Mouse (Mus musculus) kidney, postnatal 0 days (tissue): ENCODE data around the gene Nfic. TPM values are rescaled to one million over a fixed set of nuclear protein-coding genes. Genes with fewer than 3 reads are reported as not detected.
A peak's percentile ranks its signal among the peaks of the same experiment; 100 is the strongest.

Source experiments
- ATAC-seq: fragments of 200-750 bp; cut with Nextera tagmentation; replicated peaks from 2 replicates; pipeline ENCODE4 v1.8.0; 2017; ENCODE audit warnings: low read depth, moderate number of reproducible peaks, moderate TSS enrichment, moderate library complexity; ENCODE audit not compliant: low FRiP score
- DNase-seq: peaks from one replicate; pipeline ENCODE4 v3.0.0-alpha.2; 2016; ENCODE audit warnings: low spot score
- H3K27ac ChIP-seq: fragments of 300-500 bp; sonication (generic); 2 replicates; pipeline ENCODE4 v1.5.1; 2014; ENCODE audit warnings: mild to moderate bottlenecking
- H3K27me3 ChIP-seq: fragments of 300-500 bp; sonication (generic); 2 replicates; pipeline ENCODE4 v1.6.1; 2014; ENCODE audit warnings: low read length, mixed read lengths; ENCODE audit not compliant: insufficient read depth
- H3K36me3 ChIP-seq: fragments of 300-500 bp; sonication (generic); 2 replicates; pipeline ENCODE4 v1.6.1; 2014; ENCODE audit warnings: low read length, mixed read lengths; ENCODE audit not compliant: insufficient read depth
- H3K4me1 ChIP-seq: fragments of 300-500 bp; sonication (generic); replicated peaks from 2 replicates; pipeline ENCODE4 v1.6.1; 2014; ENCODE audit warnings: antibody characterized with exemption, low read length, mixed read lengths; ENCODE audit not compliant: insufficient read depth
- H3K4me2 ChIP-seq: fragments of 300-500 bp; sonication (generic); 2 replicates; pipeline ENCODE4 v1.6.1; 2014; ENCODE audit warnings: mild to moderate bottlenecking, low read length, moderate library complexity, mixed read lengths
- H3K4me3 ChIP-seq: fragments of 300-500 bp; sonication (generic); replicated peaks from 2 replicates; pipeline ENCODE4 v1.5.1; 2014; ENCODE audit warnings: low read depth, low read length
- H3K9ac ChIP-seq: fragments of 300-500 bp; sonication (generic); 2 replicates; pipeline ENCODE4 v1.6.1; 2014; ENCODE audit warnings: low read depth, low read length
- H3K9me3 ChIP-seq: fragments of 300-500 bp; sonication (generic); replicated peaks from 2 replicates; pipeline ENCODE4 v1.6.1; 2016; ENCODE audit warnings: low read length, inconsistent platforms, mixed read lengths
- CTCF ChIP-seq: IDR thresholded peaks from 2 replicates; pipeline ENCODE4 v1.5.1; 2016; ENCODE audit warnings: antibody characterized with exemption, low read depth, mild to moderate bottlenecking, moderate library complexity
- WGBS: fragments of 180-500 bp; shearing (Covaris S2); extraction: QIAGEN DNeasy Blood & Tissue Kit; methylation state at CpG from one replicate; pipeline ENCODE4 v1.1.7; 2014; 5-methylcytosine and 5-hydroxymethylcytosine counted together
- polyA plus RNA-seq: library from polyadenylated mRNA; unstranded; fragments of >200 nt; fragmentation: Nextera tagmentation; extraction: Ambion mirVana; gene quantifications from 2 replicates; pipeline ENCODE4 v1.2.1, GENCODE M21; 2015

The Nfic gene
- polyA plus RNA-seq, 1 experiment from 2014 or later, result 62.3 TPM

GRCm38 (mm10) chr10:81395127-81395526 lies 60.3 kb downstream of the Nfic start:
- DNase-seq, result peak; percentile 76
- peaks cover 15% of the 10 kb centered on the region for H3K36me3 ChIP-seq
- H3K27ac ChIP-seq, result no peak overlapping the region
- no peak overlapping the region for H3K4me3 ChIP-seq
- peak; percentile 95 for TF ChIP-seq CTCF
- ATAC-seq, result no peak
- H3K9ac ChIP-seq, result no peak overlapping the region
- peaks cover 9% of the 10 kb centered on the region for H3K4me1 ChIP-seq
- H3K9me3 ChIP-seq, result no peaks in the 10 kb centered on the region
- no peaks in the 10 kb centered on the region for H3K27me3 ChIP-seq
- 20% methylated on average over 5 of the region's 5 CpGs for WGBS
- no peak overlapping the region for H3K4me2 ChIP-seq

DNA sequence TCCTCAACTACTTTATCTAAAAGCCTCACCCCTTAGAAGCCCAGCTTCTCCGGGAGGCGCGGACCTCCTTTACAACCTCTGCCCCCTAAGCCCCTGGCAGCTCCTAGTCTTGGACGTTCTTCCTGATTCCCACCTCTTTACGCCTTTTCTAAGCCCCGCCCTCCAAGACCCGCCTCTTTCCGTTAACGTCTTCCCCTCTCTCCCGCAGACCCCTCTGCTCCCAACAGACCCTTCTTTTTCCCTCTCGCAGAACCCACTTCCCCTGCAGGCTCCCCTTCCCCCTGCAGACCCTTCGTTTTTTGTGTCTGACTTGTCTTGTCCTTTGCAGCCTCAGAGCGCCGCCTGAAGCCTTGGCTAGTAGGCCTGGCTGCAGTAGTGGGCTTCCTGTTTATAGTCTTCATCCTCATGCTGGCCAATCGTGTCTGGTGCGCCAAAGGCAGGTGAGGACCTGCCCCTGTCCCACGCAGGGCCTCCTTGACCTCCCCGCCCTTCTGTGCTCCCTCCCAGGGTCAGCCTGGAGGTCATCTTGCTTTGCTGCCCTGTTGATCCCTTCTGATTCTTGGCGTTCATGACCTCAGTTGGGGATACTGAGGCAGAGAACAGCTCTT lies 61.9 kb downstream of the Nfic start:
- Histone ChIP-seq H3K9ac (peak overlapping the region; percentile 42), H3K4me1 (peaks cover 16% of the 10 kb centered on the region), H3K36me3 (0 out of 2 replicates have a peak, but pooled peaks cover 3% of the 10 kb centered on the region), H3K27me3 (no peaks in the 10 kb centered on the region), H3K27ac (peak overlapping the region; percentile 72), H3K4me2 (peak overlapping the region; percentile 64), H3K4me3 (peak overlapping the region; percentile 21), H3K9me3 (no peaks in the 10 kb centered on the region)
- no peak for TF ChIP-seq CTCF
- 7% methylated on average over 19 of the region's 19 CpGs for WGBS
- DNase-seq (peak; percentile 62), ATAC-seq (no peak)

DNA sequence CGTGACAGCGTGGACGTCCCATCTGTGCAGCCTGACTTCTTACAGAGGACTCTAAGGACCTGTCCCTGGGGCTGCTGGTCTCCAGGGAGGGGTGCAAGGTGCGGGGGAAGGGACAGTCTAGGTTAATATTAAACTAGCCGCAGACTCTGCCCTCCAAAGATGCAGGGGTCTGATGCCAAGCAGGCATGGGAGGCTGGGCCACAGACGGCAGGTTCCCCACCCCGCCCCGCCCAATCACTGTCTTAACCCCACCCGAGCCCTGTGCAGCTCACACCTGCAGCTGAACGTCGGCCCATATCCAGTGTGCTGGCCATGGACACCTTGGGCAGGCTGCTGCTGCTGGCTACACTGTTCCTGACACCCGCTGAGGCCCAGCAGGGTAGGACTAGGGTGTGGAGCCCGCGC lies 62.7 kb downstream of the Nfic start, which contains the start of gene Smim24:
Smim24 (plus strand) TSS at position 271 of the 405 bp plus-strand sequence.
- DNase-seq, result no peak
- Histone ChIP-seq H3K27ac (peak within 1 kb of the TSS; percentile 72), H3K9me3 (no peaks in the 10 kb centered on the region), H3K4me2 (peak within 1 kb of the TSS; percentile 64), H3K4me1 (peaks cover 16% of the 10 kb centered on the region), H3K27me3 (no peaks in the 10 kb centered on the region), H3K4me3 (peak within 1 kb of the TSS; percentile 21), H3K9ac (peak within 1 kb of the TSS; percentile 42), H3K36me3 (peaks cover 5% of the 10 kb centered on the region; the same call in 1 of the 2 replicates)
- no peak for TF ChIP-seq CTCF
- WGBS, result 54% methylated on average over 14 of the region's 14 CpGs
- ATAC-seq, result peak; percentile 60

- Histone ChIP-seq H3K4me2 (no peak overlapping the region), H3K27ac (no peak overlapping the region)
Measured at GRCm38 (mm10) chr10:81392270-81392669, 63.2 kb downstream of the Nfic start.

DNA sequence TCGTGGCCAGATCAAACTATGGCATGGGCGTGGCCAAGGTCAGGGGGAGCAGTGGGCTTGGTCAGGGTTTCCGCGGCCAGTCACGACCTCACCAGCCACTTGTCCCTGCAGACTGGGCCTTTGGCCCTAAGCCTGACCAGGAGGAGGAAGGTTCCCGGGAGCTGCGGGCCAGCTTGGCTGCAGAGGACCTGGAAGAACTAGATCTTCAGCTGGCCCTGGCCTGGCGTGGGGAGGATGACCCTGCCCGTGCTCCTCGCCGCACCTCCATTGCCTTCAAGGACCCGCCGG lies 64.8 kb downstream of the Nfic start:
- H3K27me3 ChIP-seq, result no peaks in the 10 kb centered on the region
- WGBS, result 88% methylated on average over 13 of the region's 13 CpGs

More at GRCm38 (mm10) chr10:81392270-81392669, 63.2 kb downstream of the Nfic start:
- H3K27me3 ChIP-seq, result no peaks in the 10 kb centered on the region
- 81% methylated on average over 6 of the region's 6 CpGs for WGBS
- H3K9me3 ChIP-seq, result no peaks in the 10 kb centered on the region
- H3K9ac ChIP-seq, result no peak overlapping the region
- H3K36me3 ChIP-seq, result peaks cover 10% of the 10 kb centered on the region; the same call in 1 of the 2 replicates
- peaks cover 16% of the 10 kb centered on the region for H3K4me1 ChIP-seq
- no peak for TF ChIP-seq CTCF
- ATAC-seq (no peak), DNase-seq (no peak)
- no peak overlapping the region for H3K4me3 ChIP-seq

DNA sequence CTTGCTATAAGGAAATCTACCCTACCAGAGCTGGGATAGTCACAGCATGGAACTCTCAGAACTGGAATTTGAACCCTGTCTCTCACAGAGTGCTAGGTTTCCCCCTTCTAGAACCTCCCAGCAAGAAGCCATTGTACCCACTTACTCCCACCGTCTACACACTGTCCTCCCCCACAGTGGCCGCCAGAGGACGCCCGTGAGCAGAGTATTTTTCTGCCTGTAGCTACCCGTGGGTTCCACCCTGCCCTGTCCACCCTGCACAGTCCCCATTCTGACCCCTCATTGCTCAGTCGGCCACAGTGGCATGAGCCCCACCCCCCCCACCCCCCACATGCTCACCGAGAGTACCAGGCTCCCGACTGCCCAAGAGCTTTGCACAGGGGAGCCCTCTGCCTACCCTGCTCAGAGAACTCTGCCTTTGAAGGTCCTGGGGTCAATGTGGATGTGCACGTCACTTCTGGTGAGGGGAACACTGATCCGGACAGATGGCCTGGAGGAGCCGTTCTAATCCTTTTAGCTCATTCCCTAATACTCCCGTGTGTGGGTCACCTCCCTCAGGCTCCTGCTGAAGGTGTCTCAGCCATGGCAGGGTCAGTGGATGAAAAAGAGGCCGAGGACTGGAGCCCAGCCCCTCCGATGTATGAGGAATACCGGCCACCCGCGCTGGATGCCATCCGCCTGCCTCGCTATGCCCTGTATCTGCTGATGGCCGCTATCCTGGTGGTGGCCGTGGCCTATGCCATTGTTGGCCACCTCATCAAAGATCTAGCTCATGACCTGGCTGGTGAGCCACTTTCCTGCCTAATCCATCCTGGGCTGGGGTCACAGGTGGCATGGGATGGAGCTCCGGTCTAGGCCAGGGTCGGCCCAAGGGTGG lies 65.4 kb downstream of the Nfic start:
- no peak overlapping the region for H3K9ac ChIP-seq
- ATAC-seq, result 0 out of 2 replicates have a peak, but pooled peaks have one; percentile 26

More for the DNA sequence above, 64.8 kb downstream of the Nfic start:
- H3K36me3 ChIP-seq, result peaks cover 20% of the 10 kb centered on the region; the same call in 1 of the 2 replicates
- no peak overlapping the region for H3K4me2 ChIP-seq
- H3K4me3 ChIP-seq, result no peak overlapping the region
- no peak for TF ChIP-seq CTCF
- DNase-seq (no peak), ATAC-seq (no peak)
- no peak overlapping the region for H3K9ac ChIP-seq
- H3K27ac ChIP-seq, result no peak overlapping the region
- H3K4me1 ChIP-seq, result peaks cover 20% of the 10 kb centered on the region
- H3K9me3 ChIP-seq, result no peaks in the 10 kb centered on the region

More for the DNA sequence above, 65.4 kb downstream of the Nfic start:
- Histone ChIP-seq H3K4me2 (no peak overlapping the region), H3K27ac (0 out of 2 replicates have a peak overlapping the region, but pooled peaks have one; percentile 6), H3K4me3 (no peak overlapping the region), H3K27me3 (no peaks in the 10 kb centered on the region), H3K4me1 (peaks cover 26% of the 10 kb centered on the region), H3K9me3 (no peaks in the 10 kb centered on the region), H3K36me3 (peaks cover 20% of the 10 kb centered on the region; the same call in 1 of the 2 replicates)
- peak; percentile 89 for TF ChIP-seq CTCF
- WGBS, result 55% methylated on average over 23 of the region's 23 CpGs
- peak; percentile 73 for DNase-seq
